Mouse (Mus musculus): ENCODE data around the gene Vsx2.
"Not testable (repeated sequence)": the region's sequence is repeated elsewhere in the genome, so short reads cannot be mapped to it uniquely, and the experiment has no call there.

The Vsx2 gene

DNA sequence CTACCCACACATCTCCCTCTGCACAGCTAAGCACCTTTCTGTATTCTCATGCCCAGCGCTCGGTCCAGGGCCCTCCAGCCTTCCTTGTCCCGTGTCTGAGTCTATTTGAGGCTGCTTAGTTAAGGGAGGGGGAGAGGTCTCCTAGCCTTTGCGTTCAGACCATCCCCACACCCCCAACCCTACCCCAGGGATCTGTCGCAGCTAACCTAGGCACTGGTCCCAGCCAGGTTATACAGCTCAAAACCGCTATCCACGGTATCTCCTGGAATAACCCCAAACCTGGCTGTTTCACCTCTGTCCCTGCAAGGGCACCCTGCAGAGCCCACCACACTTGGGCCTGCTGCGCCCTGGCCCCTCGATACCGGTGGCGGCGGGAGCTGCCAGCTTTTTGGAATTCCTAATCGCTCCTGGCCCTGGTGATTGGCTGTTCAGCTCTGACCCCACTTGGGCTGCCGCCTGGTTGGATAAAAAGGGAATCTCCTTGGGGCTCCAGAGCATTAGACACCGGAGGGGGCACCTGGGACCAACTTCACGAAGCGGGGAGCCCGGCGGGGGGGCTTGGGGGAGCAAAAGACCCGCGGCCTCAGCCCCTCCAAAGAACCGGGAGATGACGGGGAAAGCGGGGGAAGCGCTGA is at the start of gene Vsx2:
Vsx2 (plus strand) TSS at position 427 of the 635 bp plus-strand sequence.
- no peak for DNase-seq (ENCODE audit: low spot score in 2 of 2)

DNA sequence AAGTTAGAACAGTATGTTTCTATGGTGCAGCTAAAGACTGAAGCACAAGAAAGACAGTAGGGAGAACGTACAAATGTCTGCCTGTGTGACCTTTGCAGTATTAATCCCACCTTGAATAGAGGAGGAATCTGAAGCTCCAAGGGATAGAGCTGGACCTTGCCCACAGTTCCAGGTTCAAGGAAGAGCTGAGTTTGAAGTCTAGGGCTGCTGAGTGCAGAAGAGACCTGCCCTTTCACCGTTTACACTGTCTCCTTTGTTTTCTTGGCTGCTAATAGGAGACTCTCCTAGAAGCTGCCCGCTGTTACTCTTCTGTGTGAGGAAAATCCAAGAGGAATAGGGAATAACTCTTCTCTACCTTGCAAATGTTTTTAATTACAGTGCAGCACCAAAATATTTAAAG is 45.8 kb upstream of the Vsx2 start:
- no peak for DNase-seq (ENCODE audit: low spot score in 2 of 2)

DNA sequence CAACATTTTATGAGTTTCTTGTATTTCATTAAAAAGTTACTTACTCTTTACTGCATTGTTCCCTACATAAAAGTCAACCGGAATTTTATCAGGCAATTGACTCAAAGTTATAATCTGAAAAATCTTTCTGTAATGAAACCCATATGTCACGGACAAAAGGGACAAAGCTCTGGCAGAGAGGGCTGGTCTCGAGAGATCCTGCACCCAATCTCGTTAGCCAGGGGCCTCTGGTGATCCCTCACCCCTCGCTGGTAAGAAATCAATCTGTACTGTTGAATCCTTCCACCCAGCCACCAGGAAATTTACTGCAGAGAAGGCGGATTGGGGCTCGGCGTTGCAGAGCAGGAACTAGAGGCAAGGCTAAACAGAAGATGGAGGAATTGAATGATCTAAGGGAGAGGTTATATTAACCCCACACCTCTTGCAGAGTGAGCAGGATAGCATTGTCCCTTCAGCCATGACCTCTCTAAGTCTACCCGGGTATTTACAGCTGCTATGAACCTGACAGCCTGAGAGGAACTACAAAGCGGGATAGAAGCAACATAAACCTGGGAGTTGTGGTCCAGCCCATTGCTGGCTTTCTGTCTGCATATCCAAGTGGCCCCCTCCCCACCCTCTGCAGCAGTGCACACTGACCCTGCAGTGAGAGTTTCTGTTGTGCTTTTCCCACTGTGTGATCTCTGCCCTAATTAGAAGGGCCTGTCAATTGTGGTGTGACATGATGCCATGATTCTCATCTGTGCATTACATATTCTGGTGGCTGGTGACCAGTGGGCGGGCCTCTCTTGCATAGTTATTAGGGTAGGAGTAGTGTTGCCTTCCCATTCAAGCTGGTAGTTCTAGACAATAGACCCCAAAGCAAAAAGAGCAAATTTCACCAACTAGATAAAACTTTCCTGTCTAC is 45.2 kb upstream of the Vsx2 start:
- DNase-seq (ENCODE audit: low spot score in 2 of 2) = no peak

DNA sequence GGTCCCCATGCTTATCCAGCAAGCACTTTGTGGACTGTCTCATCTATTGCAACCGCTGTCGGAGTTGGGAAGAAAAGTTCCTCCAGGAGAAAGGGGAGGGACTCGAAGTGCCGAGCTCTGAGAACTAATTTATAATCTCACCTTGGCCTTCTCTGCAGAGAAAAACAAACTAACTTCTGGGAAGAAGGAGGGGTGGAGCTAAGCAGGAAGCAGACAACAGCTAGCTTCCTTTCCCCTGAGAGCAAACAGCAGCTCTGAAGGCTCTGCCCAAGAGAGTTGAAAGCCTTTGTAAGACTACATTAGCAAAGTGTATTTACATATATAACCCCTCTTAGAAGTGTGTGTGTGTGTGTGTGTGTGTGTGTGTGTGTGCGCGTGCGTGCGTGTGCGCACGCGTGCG is 44.1 kb upstream of the Vsx2 start:
- no peak for DNase-seq (ENCODE audit: low spot score in 2 of 2)

DNA sequence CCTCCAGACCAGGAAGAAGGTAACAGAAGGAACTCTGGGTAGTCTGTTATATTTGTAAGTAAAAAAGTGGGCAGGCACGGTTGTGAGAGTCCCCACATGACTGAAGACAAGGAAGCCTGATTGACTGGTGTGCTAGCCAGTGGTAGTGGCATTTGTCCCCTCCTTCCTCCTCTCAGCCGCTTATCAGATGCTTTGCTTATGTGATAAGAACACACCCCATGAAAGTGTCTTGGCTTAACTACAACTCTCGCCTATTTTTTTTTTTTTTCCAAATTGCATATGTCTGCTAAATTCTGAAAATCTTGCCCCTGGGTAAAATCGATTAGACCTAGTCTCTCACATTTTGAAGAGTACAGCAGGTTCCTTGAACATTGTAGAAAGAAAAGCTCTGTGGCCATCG is 39.1 kb upstream of the Vsx2 start:
- no peak for DNase-seq (ENCODE audit: low spot score in 2 of 2)

DNA sequence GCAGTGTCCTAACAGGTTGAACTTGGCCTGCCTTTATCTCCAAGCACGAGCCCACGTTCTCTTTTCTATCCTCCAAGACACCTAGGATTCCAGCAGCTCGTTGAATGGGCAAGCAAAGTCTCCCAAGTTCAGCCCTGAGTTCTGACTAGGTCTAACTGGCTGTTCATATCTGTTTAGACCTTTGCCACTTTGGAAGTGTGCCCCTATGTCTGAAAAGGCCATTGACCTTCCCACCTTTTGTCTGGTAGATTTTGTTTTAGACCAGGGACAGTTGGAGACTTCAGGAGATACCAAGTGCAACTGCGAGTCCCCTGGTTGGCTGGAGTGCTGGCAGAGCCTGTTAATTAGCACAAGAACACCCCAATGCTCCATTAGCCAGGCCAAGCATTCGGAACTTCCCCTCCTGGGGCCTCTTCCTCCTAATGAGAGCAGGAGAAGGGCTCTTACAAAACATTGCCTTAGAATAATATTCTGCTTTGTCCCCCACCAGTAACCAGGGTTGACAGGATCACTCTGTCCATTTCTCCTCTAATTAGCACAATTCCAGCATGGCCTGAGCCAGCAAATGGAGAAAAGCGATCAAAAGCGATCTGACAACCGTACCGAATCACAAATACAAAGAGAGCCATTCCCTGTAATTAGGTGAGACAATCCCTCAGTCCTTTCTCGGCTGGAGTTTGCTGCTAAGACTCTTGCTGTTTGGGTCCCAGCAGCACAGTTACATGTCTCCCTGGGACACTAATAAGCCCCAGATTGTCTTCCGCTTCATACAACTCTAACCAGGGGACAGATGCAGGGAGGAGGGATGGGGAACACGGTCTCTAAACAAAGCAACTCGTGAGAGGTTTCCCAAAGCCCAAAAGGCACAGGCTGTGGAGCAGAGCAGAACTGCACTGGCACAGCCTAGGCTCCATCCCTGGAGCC is 37.4 kb upstream of the Vsx2 start:
- no peak for DNase-seq (ENCODE audit: low spot score in 2 of 2)

DNA sequence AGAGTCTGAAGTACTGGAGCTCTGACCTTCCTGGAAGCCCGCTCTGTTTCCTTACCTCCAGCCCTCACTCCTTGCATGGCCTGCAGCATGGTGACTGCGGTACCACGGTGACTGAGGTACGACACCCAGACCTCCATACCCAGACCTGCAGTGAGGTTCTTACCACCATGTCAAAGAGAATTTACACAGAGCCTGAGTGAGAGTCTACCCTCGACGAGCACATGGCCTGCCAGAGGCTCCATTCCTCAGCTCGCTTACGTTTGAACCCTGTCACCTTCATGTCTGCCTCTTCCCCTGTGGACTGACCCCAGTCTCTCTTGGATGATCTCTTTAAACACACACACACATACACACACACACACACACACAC is 36.7 kb upstream of the Vsx2 start:
- no peak for DNase-seq (ENCODE audit: low spot score in 2 of 2)

DNA sequence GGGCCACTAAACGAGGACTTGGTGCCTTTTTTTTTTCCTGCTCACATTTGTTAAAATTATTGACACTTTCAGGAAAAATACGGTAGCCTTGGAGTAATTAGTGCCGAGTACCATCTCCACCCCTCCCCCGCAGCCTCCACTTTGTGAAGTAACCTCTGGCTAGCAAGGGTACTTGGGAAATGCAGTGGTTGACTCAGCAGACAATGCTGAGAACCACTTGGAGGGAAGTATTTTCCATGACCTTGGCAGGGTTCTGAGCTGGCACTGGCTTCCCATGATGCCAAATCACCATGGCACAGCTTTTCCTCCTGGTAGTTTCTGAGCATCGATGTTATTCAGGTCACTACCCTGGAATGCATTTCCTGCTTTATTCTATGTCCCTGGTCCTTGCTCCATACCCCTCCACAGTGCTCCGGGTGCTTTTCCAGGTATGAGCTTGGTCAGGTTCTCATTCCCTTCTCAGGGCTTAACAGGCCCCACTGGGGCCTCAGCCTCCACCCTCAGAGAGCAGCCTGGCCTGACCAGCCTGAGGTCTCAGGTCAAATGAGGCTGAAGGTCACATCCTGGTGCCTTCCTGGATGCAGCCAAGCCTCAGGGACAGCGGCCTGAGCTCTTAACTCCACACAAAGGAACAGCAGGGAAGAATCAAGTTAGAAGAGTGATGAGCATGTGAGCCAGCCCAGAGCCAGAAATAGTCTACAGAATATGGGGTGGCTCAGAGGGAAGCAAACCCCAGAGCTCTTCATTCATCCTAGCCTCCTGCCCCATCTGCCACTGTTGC is 35.7 kb upstream of the Vsx2 start:
- DNase-seq (ENCODE audit: low spot score in 2 of 2) = no peak

DNA sequence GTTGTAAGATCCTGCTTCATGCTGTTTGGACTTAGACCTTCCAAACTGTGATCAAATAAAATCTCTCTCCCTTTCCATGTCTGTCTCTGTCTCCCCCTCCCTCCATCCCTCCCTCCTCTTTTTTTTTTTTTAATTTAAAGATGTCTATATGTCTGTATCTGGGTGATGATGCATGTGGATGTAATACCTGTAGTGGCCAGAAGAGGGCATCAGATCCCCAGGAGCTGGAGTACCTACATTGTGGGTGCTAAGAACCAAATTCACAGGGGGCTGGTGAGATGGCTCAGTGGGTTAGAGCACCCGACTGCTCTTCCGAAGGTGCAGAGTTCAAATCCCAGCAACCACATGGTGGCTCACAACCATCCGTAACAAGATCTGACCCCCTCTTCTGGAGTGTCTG is 30.0 kb upstream of the Vsx2 start:
- not testable (repeated sequence) for DNase-seq (ENCODE audit: low spot score in 2 of 2)

DNA sequence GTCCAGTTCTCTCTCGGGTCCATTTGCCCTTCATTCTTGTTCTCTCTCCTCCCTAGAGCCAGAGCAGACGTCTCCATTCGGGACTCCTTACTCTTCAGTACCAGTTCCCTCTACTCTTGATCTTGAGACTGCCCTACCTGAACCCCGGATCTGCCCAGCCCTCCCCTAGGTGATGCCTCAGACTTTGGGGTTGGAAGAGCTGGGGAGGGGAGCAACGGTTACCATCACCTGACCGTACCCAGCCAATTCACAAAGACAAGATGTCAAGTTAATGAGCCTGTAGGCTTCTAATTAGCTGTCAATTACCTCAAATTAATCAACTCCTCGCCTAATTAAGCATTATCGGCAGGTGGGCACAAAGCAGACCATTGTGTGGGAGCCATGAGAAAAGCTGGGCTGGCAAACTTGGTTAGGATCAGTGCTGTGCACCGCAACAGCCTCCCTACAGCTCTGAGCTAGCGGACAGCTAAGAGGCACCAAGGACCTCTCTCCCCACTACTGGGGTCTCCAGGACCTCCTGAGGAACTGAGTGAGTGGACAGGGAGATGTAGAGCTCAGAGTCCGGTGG is 28.1 kb upstream of the Vsx2 start:
- no peak for DNase-seq (ENCODE audit: low spot score in 2 of 2)

DNA sequence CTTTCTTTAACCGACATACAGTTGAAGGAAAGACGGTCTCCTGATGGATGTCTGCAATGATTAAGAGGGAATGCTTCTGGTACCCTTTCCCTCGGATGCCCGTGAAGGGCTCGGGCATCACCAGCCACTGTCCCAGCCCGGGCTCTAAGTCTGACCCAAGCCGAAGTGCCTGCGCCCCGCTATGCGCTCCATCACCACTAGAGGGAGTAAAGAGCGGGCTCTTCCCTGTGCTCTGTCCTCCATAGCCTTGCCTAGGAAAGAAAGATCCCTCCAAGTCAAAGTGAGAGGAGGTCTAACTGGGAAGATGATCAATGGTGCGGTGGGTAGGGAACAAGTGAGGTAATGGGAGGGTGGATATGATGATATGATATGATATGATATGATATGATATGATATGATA is 23.5 kb upstream of the Vsx2 start:
- DNase-seq (ENCODE audit: low spot score in 2 of 2) = peak in 1 of 2 experiments; percentile 11

DNA sequence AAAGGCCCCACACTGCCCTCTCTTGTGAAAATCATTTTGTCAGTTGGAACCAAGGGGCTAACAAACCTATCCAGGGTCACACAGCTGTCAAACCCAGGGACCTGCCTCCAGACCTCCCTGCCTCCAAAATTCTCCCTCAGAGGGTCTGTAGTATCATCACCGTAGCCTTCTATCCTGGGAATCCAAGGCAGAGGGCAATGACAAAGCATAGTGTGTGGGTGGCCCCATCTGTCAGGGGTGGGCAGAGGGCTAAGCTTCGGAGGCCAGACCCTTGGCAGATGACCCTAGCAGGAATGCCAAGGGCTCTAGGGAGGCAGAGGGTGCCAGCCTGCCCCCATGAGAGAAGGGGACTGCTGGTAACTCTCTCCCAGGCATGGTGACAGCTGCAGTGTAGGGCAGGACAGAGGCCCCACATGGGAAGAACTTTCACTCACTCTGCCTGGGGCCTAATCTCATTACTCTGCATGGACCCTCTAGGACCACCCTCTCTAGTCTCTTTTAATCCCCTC is 22.9 kb upstream of the Vsx2 start:
- no peak for DNase-seq (ENCODE audit: low spot score in 2 of 2)

DNA sequence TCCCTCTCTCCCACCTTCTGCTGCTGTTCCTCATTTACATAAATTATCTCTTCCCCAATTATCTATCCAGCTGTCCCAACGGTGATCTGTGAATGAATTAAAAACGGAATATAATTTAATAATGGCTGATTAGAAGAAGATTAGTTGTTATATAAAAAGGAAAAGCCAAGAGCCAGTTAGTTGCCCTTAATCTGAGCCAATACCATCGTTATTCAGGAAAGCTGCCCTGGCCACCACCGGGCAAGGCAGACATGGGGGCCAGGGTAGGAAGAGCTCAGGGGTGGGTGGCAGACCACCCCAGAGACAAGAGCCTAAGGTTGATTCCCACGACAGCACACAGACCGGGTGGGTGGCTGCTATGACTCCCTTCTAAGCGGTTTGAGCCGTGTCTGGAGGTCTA is 21.3 kb upstream of the Vsx2 start:
- DNase-seq (ENCODE audit: low spot score in 2 of 2) = no peak

DNA sequence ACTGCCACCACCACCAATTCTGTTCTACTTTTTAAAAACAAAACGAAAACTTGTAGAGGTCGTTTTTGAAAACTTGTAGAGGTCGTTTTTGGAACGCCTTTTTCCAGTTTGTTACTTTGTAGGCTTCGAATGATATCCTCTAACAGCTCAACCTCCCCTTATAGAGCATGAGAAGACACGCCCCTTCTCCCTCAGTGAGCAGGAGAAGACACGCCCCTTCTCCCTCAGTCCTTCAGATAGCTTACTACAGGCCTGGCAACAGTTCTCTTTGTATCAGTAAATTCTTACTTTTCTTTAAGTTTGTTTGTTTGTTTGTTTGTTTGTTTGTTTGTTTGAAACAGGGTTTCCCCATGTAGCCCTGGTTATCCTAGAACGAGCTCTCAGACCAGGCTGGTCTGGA is 14.3 kb upstream of the Vsx2 start:
- DNase-seq (ENCODE audit: low spot score in 2 of 2) = no peak

DNA sequence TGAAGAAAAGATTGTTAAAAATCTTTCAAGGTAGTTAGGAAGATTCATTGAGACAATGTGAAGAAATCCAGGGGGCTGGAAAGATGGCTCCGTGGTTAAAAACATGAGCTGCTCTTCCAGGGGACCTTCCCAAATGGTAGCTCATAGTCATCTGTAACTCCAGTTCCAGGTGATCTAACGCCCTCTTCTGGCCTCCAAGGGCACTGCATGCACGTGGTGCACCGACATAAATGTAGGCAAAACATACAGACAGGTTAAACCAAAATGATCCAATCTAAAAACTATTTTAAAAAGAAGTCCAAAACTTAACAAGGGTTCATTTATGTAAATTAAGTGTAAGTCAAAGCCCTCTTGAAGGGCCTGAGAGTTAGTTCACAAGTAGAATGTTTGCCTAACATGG is 7.0 kb upstream of the Vsx2 start:
- DNase-seq (ENCODE audit: low spot score in 2 of 2) = no peak

DNA sequence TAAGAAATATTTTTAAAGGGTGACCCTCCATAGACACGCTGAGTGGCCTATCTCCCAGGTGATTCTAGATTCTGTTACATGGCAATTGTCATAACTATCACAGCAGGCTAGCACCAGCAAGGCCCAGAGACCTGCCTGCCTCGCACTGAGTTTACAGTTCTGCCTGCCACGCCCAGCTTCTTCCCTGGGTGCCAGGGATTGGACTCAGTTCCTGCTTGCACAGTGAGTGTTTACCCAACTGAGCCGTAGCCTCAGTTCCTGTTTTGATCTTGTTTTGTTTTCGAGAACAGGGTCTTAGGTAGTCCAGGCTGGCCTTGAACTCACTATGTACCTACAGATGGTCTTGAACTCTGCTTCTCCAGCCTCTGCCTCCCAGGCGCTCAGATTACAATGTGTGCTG is 2.0 kb upstream of the Vsx2 start:
- DNase-seq (ENCODE audit: low spot score in 2 of 2) = no peak

DNA sequence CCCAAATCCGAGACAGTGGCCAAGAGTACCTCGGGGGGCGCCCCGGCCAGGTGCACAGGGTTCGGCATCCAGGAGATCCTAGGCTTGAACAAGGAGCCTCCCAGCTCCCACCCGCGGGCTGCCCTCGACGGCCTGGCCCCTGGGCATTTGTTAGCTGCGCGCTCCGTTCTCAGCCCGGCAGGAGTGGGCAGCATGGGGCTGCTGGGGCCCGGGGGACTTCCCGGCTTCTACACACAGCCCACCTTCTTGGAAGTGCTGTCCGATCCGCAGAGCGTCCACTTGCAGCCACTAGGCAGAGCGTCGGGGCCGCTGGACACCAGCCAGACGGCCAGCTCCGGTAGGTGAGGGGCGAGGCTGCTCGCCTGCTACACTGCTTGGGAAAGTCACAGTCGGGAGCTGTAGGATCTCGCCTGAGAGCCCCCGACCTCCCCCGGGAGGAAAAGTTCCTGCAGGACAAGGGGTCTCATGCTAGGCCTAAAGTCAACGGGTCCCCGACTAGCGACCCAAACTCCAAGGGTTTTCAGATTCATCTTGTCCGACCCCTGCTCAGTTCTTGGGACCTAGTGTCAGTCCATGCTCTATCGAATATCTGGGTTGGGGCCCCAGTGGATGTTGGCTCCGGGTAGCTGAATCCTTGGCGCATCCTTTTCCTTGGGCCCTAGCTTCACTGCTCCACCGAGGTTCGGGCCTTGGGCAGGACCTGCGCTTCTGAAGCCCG is 573 bp downstream of the Vsx2 start:
- DNase-seq (ENCODE audit: low spot score in 2 of 2) = no peak

DNA sequence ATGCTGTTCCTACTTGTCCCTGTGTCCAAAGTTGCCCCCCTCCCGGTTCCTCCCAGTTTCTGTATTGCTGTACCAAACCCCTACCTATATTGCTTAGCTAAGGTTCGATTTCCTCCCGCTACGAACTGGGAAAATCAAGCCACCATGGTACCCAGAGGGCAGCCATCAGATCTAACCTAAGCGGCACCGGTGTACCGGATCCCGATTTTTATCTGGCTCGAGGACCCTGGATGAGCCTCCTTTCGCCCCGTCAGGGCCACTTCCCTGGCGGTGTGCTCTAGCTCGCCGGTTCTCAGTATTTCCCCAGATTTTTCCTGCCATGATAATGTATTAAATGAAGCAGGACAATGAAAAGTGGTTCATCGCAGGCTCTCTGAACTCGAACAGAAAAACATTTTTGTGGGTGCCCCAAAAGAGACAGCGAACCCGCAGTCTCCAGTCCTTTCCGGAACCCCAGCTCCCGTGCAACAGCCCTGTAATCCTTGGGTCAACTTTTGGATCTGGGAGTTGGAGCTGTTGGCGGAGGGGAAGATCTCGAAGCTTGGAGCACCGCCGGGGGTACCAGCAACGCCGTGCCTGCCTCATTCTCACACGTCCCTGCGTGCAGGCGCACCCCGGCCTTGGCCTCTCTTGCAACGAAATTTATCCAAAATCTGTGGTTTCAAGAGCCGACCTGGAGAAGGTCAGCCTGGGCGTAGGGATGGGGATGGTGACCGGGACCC is 1.3 kb downstream of the Vsx2 start:
- no peak for DNase-seq (ENCODE audit: low spot score in 2 of 2)

DNA sequence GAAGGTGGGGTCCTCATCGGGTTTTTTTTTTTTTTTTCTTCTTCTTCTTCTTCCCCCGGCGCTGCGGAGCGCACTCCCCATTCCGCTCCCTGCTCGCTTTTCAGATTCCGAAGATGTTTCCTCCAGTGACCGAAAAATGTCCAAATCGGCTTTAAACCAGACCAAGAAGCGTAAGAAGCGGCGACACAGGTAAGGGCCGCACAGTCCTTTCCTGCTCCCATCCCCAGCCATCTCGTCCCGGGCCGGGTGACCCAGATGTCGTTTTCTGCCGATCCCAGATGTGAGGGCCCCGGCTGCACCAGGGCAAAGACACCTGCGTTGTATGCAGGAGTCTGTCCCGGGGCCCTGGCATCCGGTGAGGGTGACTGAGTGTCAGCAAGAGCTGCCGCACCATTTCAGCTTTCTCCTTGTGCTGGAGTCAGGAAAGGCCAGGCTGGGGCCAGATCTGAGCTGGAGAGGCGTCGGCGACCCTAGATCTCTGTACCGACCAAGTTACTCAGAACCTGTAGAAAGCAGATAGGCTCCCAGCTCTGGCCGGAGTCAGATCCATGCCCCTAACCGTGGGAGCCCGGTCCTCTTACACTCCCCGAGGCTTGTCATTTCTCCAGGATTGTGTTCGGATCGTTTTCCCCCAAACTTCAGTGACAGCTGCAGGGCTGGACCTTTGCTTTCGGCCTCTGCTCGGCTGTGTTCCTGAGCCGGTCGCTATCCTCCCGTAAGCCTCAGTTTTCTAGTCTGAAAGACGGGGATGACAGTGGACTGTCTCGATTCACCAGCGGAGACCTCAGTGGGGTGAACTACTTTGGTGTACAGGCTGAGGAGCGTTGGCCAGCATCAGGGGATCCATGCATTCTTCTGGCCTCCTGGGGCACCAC is 2.1 kb downstream of the Vsx2 start:
- DNase-seq (ENCODE audit: low spot score in 2 of 2) = no peak
